Mouse (Mus musculus) gastrocnemius, postnatal 25 days (tissue): Measurements from ENCODE around the gene Gmps. TPM values are rescaled to one million over a fixed set of nuclear protein-coding genes. Genes with fewer than 3 reads are reported as not detected.

Source experiments
- DNase-seq: peaks from one replicate; pipeline ENCODE4 v3.0.0; 2022
- long read RNA-seq, 2 experiments: library from polyadenylated mRNA; stranded (forward); transcript quantifications; one replicate each; pipeline ENCODE4 v2.0.0; 2021
- total RNA-seq, 2 experiments: library from RNA; stranded (reverse); gene quantifications; 1 replicate in 1 of 2; 2 replicates in 1 of 2; pipeline ENCODE4 v1.2.3; 2021

The Gmps gene
- 10 to 100 TPM; 15.0 to 15.4 TPM for total RNA-seq
- long read RNA-seq, experiment 1, full-length matches to known transcripts, result 28 of 34 reads
- long read RNA-seq, experiment 1, partial matches to known transcripts, result 1 of 34 reads
- long read RNA-seq, experiment 1, other reads (novel, unspliced or antisense), result 5 of 34 reads
- long read RNA-seq, experiment 2, full-length matches to known transcripts, result 33 of 36 reads
- long read RNA-seq, experiment 2, partial matches to known transcripts, result 1 of 36 reads
- long read RNA-seq, experiment 2, other reads (novel, unspliced or antisense), result 2 of 36 reads

GRCm38 (mm10) chr3:63975955-63976908 is at the start of gene Gmps:
TSS of gene Gmps (plus strand) at chr3:63976106.
- DNase-seq, result peak; percentile 90

DNA sequence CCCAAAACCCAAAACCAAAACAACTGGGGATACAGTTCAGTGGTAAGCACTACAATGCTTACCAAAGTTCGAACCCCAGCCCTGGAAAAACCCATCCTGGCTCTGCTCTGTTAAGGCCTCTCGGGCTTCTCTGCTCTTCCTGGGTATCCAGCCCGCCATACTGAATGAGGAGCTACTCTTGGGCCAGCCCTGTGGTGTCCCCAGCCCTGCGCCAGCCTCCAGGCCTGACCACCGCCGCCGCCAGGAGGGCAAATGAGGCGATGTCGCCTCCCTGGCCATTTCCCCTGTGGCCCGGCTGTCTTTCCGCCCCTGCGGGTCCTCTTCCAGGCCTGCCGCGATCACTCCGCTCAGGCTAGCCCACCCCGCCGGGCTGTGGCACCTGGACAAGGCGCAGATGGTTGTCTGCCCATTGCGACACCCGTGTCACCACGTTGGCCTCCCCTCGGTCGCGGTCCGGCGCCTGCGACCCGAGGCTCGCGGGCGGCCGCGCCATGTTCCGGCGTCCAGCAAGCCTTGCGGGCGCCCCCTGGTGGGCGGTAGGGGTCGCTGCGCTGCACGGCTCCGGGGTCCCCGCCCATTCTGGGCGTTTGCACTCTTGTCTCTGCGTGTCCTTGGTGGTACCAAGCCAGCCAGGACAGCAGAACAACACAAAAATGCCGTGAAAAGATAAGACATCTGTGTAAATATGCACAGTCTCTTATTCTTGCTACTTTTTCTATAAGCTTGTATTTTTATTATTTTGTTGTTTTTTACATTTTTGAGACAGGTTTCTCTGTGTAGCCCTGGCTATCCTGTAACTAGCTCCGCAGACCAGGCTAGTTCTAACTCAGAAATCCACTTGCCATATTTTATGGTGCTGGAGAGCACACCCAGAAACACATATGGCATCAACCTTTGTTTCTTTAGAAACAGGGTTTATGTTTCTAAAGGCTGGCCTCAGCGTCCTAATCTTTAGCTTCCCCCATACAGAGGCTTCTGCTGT is 46.7 kb upstream of the Gmps start, which contains the start of gene E130311K13Rik:
E130311K13Rik (minus strand) TSS at position 595 of the 982 bp plus-strand sequence.
- DNase-seq, result peak; percentile 82

GRCm38 (mm10) chr3:63938928-63939327 is 37.0 kb upstream of the Gmps start:
- DNase-seq, result no peak

- no peak for DNase-seq
These were observed 34.6 kb upstream of the Gmps start for GRCm38 (mm10) chr3:63941204-63941850.

DNA sequence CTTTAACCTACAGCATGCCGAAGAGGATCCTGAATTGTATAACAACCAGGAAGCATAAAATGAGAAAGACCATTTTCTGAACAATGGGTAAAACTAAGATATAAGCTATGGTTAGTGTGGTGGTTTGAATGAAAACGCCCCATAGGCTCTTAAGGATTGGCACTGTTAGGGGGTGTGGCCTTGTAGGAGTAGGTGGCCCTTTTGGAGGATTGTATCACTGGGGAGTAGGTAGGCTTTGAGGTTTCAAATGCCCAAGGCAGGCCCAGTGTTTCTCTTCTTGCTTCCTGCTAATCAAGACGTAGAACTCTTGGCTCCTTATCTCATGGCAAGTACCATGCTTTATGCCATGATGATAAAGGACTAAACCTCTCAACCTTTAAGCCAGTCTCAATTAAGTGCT is 26.1 kb upstream of the Gmps start:
- DNase-seq, result no peak

DNA sequence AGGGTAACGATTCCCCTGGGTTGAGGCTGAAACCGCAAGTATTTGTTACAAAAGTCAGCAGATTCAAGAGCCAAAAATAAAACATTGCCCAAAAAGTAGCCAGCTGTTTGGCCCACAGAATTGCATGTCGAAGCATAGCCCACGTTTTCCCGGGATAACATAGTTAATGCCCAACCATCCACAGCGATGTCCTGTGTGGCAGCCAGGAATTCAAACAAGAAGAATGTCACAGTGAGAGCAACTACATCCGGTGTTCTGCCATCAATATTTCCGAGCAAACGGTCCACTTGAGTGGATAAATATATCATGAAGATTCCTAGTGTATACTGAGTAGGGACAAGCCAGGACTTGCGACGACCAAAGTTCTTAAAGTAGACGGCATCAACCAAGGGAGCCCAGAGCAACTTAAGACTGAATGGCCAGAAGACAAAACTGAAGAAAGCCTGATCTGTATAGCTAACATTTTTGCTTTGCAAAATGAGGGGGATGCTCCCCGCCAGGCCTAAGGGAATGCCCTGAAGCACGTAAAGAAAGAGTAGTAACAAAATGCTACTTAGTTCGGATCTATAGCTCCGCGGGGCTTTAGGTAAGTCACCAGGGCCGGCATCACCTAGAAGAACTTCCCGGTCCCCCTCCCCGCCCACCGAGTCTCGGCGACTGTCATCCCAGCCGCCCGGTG is 12.3 kb upstream of the Gmps start:
- peak; percentile 5 for DNase-seq

DNA sequence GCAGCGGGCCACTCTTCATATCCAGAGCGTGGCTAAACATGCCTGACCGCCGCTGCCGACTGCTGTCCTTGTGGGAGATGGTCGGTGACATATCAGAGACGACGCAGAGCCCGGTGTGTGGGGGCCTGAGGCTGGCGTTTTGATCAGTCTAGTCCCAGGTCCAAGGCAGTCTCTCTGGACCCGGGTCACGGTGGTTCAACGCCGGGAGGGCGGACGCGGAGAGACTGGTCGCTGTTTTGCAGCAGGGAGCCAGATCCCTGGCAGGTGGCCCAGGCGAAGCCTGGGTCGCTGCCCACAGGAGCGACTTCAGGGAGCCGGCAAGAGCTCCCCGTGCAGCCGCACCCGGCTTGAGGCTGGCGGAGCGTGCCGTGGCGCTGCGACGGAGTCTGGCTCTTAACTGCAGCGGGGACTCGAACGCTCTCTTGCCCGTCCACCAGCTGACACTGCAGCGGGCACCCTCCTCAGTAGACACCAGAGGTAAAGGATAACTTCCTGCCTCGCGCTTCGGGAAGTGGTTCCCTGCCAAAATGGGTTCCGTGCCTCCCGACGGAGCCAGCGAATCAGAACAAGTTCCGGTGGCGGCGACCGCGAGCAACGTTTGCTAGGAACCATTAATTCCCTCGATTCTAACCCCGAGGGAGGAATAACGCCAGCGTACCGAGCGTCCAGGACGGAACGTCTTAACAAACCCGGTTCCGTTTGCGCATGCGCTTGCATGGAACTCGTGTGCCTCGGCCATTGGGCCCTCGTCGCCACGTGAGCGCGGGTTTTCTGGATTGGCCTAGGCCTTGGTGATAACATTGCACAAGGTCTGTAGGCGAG is 11.6 kb upstream of the Gmps start, which contains the start of gene Slc33a1:
Slc33a1 (minus strand) TSS at position 669 of the 822 bp plus-strand sequence.
- peak; percentile 96 for DNase-seq

DNA sequence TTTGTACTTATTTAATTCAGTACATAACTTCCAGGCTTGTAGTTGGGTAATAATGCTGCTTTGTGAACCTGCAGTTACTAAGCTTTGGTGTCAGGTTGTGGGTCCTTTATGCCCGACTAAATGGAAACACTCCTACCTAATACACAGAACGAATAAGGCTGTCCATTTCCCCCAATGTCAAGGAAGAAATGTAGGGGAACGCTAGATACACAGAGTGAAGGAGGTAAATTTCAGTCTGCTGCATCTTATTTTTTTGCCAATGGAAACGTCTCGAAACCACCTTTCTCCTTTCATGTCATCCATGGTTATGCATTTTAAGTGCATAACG is 11.0 kb upstream of the Gmps start:
- DNase-seq, result no peak

GRCm38 (mm10) chr3:63965929-63966328 is 10.0 kb upstream of the Gmps start:
- DNase-seq, result no peak

- DNase-seq, result no peak
These were observed 2.0 kb downstream of the Gmps start for GRCm38 (mm10) chr3:63977895-63978294.

DNA sequence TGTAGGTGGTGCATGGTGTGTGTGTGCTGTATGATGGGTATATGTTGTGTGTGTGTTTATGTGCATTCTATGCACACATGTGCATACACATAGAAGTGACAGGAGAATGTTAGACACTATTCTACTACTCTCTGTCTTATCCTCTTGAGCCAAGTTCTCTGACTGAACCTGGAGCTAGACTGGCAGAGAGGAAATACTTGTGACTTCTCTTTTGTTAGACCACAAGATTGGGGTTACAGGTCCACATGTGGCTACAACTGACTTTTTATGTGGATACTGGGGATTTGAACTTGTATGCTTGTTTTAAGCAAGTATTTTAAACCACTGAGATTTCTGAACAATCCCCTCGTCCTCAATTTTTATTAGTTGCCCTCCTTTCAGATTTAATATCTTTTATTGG is 10.8 kb downstream of the Gmps start:
- no peak for DNase-seq

DNA sequence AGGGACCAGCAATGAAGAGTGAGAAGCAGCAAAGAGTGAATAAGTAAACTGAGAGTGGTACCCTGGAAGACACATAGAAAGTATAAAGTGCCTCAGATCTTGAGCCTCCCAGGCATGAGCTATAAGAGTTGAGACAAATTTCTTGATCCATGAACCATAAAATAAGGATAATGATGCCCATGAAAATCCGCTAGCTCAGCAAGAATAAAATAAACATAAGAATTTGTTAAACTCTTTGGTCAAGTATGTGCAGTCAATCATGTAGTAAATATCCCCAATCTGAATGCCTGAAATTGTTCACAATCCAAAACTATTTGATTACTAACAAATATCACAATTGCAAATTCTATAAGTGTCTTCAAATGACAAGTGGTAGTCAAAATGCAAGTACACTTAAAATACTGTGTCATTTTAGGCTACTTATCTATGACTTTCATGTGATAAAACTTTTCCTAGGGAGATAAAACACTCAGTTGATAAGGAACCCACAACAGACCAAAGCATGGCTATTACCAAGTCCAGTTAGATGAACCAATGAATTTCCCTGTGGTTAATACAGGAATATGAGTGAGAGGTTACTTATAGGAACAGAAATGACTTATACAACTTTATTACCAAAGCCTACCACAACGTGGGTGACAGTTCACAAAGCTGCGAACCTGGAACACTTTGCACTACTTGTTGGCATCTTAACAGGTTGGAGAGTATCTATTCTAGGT is 13.0 kb downstream of the Gmps start:
- no peak for DNase-seq

GRCm38 (mm10) chr3:64021436-64021835 is 45.5 kb downstream of the Gmps start:
- no peak for DNase-seq

GRCm38 (mm10) chr3:64021867-64022266 is 46.0 kb downstream of the Gmps start:
- no peak for DNase-seq

DNA sequence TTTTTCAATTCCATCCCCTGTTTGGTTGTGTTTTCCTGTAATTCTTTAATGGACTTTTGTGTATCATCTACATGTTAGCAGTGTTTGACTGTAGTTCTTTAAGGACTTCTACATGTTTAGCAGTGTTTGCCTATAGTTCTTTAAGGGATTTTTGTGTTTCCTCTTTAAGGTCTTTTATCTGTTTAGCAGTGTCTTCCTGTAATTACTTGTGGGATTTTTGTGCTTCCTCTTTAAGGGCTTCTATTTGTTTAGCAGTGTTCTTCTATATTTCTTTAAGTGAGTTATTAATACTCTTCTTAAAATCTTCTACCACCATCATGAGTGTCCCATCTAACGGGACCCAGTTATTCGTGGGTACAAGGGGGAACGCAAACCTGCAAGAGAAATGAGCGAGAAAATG is 53.9 kb downstream of the Gmps start:
- no peak for DNase-seq

- DNase-seq, result no peak
These were observed 62.4 kb downstream of the Gmps start for GRCm38 (mm10) chr3:64038136-64038841.

GRCm38 (mm10) chr3:64039818-64040784 is 64.2 kb downstream of the Gmps start:
- DNase-seq, result peak; percentile 51
